Mouse (Mus musculus) G1E (cell line): ENCODE measurements around the gene Cmah.

Experiments used
- CTCF ChIP-seq: IDR thresholded peaks from 2 replicates; pipeline ENCODE4 v1.5.1; 2012; ENCODE audit warnings: low read depth, low read length, inconsistent platforms, mixed read lengths
- GATA1 ChIP-seq: IDR thresholded peaks from 2 replicates; pipeline ENCODE4 v1.6.1; 2012; ENCODE audit warnings: borderline replicate concordance, low read length, inconsistent platforms, mixed read lengths
- GATA2 ChIP-seq: IDR thresholded peaks from 2 replicates; pipeline ENCODE4 v1.6.1; 2012; ENCODE audit warnings: low read depth, low read length, inconsistent platforms, borderline replicate concordance

GRCm38 (mm10) chr13:24481615-24482295, 154.6 kb downstream of the Cmah start:
- TF ChIP-seq CTCF (no peak), GATA1 (no peak), GATA2 (no peak)
